Mouse (Mus musculus) layer of hippocampus, postnatal 10 days (tissue): ENCODE measurements at regions not wholly inside any gene's neighbourhood (a gene's known extent, or its start where the extent isn't known, plus 50 kb on each side); places are given as distances from the start of the nearest gene placed in this dataset.
"Not testable (repeated sequence)": the region's sequence is repeated elsewhere in the genome, so short reads cannot be mapped to it uniquely, and the experiment has no call there.

Experiments used
- DNase-seq, 2 experiments: peaks; one replicate each; pipeline ENCODE4 v3.0.0; 2021; ENCODE audit warnings: low spot score in 2 of 2

- no peak for DNase-seq
Observed at GRCm38 (mm10) chr4:94388317-94388716, 168.0 kb upstream of the Gm10306 start.

GRCm38 (mm10) chr4:94394462-94394861 is 161.9 kb upstream of the Gm10306 start:
- no peak for DNase-seq

GRCm38 (mm10) chr4:94397284-94397683 is 159.1 kb upstream of the Gm10306 start:
- no peak for DNase-seq

- no peak for DNase-seq
Observed at GRCm38 (mm10) chr4:94406922-94407321, 149.4 kb upstream of the Gm10306 start.

GRCm38 (mm10) chr4:94407503-94407902 is 148.8 kb upstream of the Gm10306 start:
- no peak for DNase-seq

GRCm38 (mm10) chr4:94412661-94413060 is 143.7 kb upstream of the Gm10306 start:
- no peak for DNase-seq

GRCm38 (mm10) chr4:94425525-94425924 is 130.8 kb upstream of the Gm10306 start:
- DNase-seq = not testable (repeated sequence)

- no peak for DNase-seq
Observed at GRCm38 (mm10) chr4:94427581-94427980, 128.8 kb upstream of the Gm10306 start.

GRCm38 (mm10) chr4:94432005-94432404 is 124.3 kb upstream of the Gm10306 start:
- DNase-seq = no peak

GRCm38 (mm10) chr4:94437717-94438435 is 118.5 kb upstream of the Gm10306 start:
- DNase-seq = no peak

- DNase-seq = peak in 1 of 2 experiments; percentile 18
Observed at GRCm38 (mm10) chr4:94439159-94439836, 117.0 kb upstream of the Gm10306 start.

- no peak for DNase-seq
Observed at GRCm38 (mm10) chr4:94446604-94447003, 109.7 kb upstream of the Gm10306 start.
